Mouse (Mus musculus) induced T-regulatory cell, adult 2 months (primary cell): ENCODE measurements around the gene Mill1.
"Not testable (repeated sequence)": the region's sequence is repeated elsewhere in the genome, so short reads cannot be mapped to it uniquely, and the experiment has no call there.

Experiments used
- DNase-seq: peaks from one replicate; pipeline ENCODE4 v3.0.0-alpha.2; 2012; ENCODE audit warnings: low read depth

Mill1 gene

GRCm38 (mm10) chr7:18245047-18245446 lies at the start of gene Mill1:
TSS of gene Mill1 (plus strand) at chr7:18245347.
- no peak for DNase-seq

- peak; percentile 23 for DNase-seq
Measured at GRCm38 (mm10) chr7:18210938-18211337, 34.2 kb upstream of the Mill1 start.

GRCm38 (mm10) chr7:18214699-18215098 lies 30.4 kb upstream of the Mill1 start:
- no peak for DNase-seq

GRCm38 (mm10) chr7:18238561-18238960 lies 6.6 kb upstream of the Mill1 start:
- DNase-seq: no peak

GRCm38 (mm10) chr7:18241217-18241616 lies 3.9 kb upstream of the Mill1 start:
- DNase-seq: no peak

GRCm38 (mm10) chr7:18243959-18244573 lies 1.1 kb upstream of the Mill1 start:
- not testable (repeated sequence) for DNase-seq

GRCm38 (mm10) chr7:18260219-18260618 lies 15.1 kb downstream of the Mill1 start:
- peak; percentile 3 for DNase-seq

GRCm38 (mm10) chr7:18265089-18265488 lies 19.9 kb downstream of the Mill1 start:
- DNase-seq: peak; percentile 3
